Mouse (Mus musculus): ENCODE data around the gene Cadm4. TPM values are rescaled to one million over a fixed set of nuclear protein-coding genes. Genes with fewer than 3 reads are reported as not detected.

The Cadm4 gene
- polyA plus RNA-seq, 1 experiment from 2014 or later = 4.4 TPM

DNA sequence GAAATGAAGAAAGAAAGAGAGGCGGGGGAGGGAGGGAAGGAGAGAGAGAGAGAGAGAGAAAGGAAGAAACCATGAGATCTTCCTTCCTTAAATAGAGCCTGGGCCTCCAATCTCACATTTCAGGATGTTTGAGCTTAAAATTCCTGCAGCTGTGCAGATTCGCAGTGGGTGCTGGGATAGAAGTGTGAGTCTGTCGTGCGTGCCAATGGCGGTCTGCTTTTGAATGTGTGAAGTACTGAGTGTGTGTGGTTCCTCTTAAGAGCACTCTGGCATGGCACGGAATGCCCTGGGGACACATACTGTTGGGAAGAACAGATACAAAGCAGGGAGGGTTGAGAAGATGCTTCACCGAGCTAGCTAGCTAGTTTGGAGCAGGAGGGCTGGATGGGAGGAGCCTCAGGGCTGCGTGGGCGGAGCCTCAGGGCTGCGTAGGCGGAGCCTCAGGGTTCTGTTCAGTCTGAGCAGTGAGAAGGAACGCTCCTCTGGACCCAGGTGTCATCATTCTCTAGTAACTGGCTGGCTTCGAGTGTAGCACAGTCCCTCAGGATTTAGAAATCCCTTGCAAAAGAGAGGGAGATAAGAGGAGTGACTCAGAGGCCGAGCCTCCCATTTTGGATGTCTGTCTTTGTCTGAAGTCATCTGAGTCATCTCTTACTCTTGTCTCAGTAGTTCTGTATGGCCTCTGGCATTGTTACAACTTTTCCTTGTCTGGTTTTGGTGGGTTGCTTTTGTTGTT is 32.9 kb upstream of the Cadm4 start:
- H3K27me3 ChIP-seq (ENCODE audit: control insufficient read depth, insufficient read depth, low read length) = no peaks in the 10 kb centered on the region
- H3K9ac ChIP-seq (ENCODE audit: low read length) = no peak overlapping the region
- no peak overlapping the region for H3K4me3 ChIP-seq (replicated peaks; ENCODE audit: low read length)
- no peak overlapping the region for H3K27ac ChIP-seq (ENCODE audit: low read length)
- 51% methylated on average over 14 of the region's 14 CpGs for WGBS
- H3K9me3 ChIP-seq (replicated peaks; ENCODE audit: control insufficient read depth, low read length) = no peaks in the 10 kb centered on the region
- peak; percentile 9; the same call in 1 of the 2 replicates for ATAC-seq (ENCODE audit: insufficient read depth, low FRiP score)
- no peaks in the 10 kb centered on the region for H3K4me1 ChIP-seq (ENCODE audit: control insufficient read depth, insufficient read depth, low read length)
- no peak overlapping the region for H3K4me2 ChIP-seq (ENCODE audit: low read depth, low read length)
- no peaks in the 10 kb centered on the region for H3K36me3 ChIP-seq (ENCODE audit: control insufficient read depth, insufficient read depth, low read length)

DNA sequence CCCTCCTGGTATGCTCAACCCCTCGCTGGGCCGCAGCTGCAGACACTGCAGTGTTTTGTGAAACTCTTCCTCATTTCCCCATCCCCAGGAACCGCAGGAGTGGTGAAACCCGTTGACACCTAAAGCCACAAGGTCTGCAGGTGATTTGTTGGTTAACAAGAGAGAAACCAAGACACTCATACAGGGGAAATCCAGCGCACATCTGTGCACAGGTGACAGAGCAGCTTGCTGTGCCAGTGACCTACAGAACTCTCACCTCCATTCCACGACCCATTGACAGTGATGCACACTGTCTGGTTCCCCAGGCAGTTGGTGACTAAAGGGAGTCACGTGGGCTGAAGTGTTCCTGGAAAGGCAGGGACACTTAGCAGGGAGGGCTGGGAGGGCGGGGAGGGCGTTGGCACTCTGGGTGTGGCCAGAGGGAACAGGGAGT is 31.2 kb upstream of the Cadm4 start:
- Histone ChIP-seq H3K4me2 (ENCODE audit: low read depth, low read length) (no peak overlapping the region), H3K27ac (ENCODE audit: low read length) (no peak overlapping the region), H3K4me1 (ENCODE audit: control insufficient read depth, insufficient read depth, low read length) (no peaks in the 10 kb centered on the region), H3K27me3 (ENCODE audit: control insufficient read depth, insufficient read depth, low read length) (no peaks in the 10 kb centered on the region), H3K4me3 (replicated peaks; ENCODE audit: low read length) (no peak overlapping the region), H3K36me3 (ENCODE audit: control insufficient read depth, insufficient read depth, low read length) (no peaks in the 10 kb centered on the region), H3K9me3 (replicated peaks; ENCODE audit: control insufficient read depth, low read length) (no peaks in the 10 kb centered on the region), H3K9ac (ENCODE audit: low read length) (no peak overlapping the region)
- 50% methylated on average over 9 of the region's 9 CpGs for WGBS
- ATAC-seq (ENCODE audit: insufficient read depth, low FRiP score) = no peak

DNA sequence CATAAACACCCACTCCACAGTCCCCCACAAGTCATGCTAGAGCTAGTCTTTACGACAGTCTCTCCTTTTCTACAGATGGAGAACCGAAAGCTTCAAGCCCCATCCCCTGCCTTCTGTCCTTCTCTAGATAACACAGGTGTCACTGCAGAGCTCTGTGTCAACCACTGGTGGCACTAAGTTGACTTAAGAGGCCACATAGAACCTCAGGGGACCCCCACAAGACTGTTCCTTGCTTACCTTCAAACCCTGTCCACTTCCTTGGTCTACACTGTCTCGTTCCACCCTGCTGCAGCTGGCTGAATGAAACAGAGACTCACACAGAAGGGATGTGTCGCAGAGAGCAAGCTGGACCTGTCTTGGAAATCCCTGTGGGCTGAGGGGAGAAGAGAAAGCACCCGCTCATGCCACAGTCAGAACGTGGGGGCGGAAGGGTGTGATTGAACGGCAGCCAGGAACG is 29.9 kb upstream of the Cadm4 start, which contains the start of gene Irgc1:
Gene Irgc1, minus strand, starts transcription at position 443 of the 457 bp plus-strand sequence.
- Histone ChIP-seq H3K9me3 (replicated peaks; ENCODE audit: control insufficient read depth, low read length) (no peaks in the 10 kb centered on the region), H3K9ac (ENCODE audit: low read length) (no peak within 1 kb of the TSS)
- 63% methylated on average over 9 of the region's 9 CpGs for WGBS

DNA sequence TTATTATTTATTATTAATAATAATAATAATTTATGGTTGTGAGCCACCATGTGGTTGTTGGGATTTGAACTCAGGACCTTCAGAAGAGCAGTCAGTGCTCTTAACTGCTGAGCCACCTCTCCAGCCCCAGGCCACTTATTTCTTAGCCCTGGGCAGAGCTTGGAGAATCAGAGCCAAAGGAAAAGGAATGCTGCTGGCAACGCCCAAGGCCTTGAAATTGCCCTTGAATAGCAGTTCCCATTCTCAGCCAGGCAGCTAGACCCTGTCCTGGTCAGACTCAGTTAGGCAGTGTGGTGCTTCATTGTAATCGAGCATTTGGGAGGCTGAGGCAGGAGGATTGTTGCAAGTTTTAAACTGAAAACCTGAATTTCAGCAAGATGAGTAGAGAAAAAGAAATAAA is 27.6 kb upstream of the Cadm4 start:
- Histone ChIP-seq H3K27me3 (ENCODE audit: control insufficient read depth, insufficient read depth, low read length) (no peaks in the 10 kb centered on the region), H3K27ac (ENCODE audit: low read length) (no peak overlapping the region), H3K4me2 (ENCODE audit: low read depth, low read length) (no peak overlapping the region), H3K36me3 (ENCODE audit: control insufficient read depth, insufficient read depth, low read length) (no peaks in the 10 kb centered on the region), H3K9me3 (replicated peaks; ENCODE audit: control insufficient read depth, low read length) (no peaks in the 10 kb centered on the region), H3K4me3 (replicated peaks; ENCODE audit: low read length) (no peak overlapping the region), H3K4me1 (ENCODE audit: control insufficient read depth, insufficient read depth, low read length) (no peaks in the 10 kb centered on the region), H3K9ac (ENCODE audit: low read length) (no peak overlapping the region)
- 65% methylated on average over 2 of the region's 2 CpGs for WGBS
- ATAC-seq (ENCODE audit: insufficient read depth, low FRiP score) = no peak

More for the DNA sequence above, 29.9 kb upstream of the Cadm4 start, which contains the start of gene Irgc1:
- H3K4me2 ChIP-seq (ENCODE audit: low read depth, low read length) = no peak within 1 kb of the TSS
- no peak within 1 kb of the TSS for H3K4me3 ChIP-seq (replicated peaks; ENCODE audit: low read length)
- H3K27ac ChIP-seq (ENCODE audit: low read length) = no peak within 1 kb of the TSS
- H3K27me3 ChIP-seq (ENCODE audit: control insufficient read depth, insufficient read depth, low read length) = no peaks in the 10 kb centered on the region
- no peaks in the 10 kb centered on the region for H3K36me3 ChIP-seq (ENCODE audit: control insufficient read depth, insufficient read depth, low read length)
- no peak for ATAC-seq (ENCODE audit: insufficient read depth, low FRiP score)
- no peaks in the 10 kb centered on the region for H3K4me1 ChIP-seq (ENCODE audit: control insufficient read depth, insufficient read depth, low read length)

DNA sequence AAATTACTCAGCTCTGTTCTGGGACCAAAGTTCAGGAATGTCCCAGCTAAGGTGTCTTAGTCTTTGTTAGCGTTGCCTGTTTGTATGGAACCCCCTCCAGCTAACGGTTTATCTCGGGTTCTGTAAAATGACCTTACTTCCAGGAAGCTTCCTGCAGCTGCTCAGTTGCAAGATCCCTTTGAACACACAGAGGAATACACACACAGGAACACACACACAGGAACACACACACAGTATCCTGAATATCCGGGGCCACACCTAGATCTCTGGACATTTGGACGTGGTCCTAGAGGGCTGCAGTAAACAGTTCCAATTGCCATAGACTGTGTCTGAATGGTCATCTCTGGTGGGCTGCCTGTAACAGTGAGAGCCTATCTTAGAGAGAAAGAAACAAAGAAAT is 26.1 kb upstream of the Cadm4 start:
- ATAC-seq (ENCODE audit: insufficient read depth, low FRiP score) = no peak
- Histone ChIP-seq H3K4me2 (ENCODE audit: low read depth, low read length) (no peak overlapping the region), H3K4me1 (ENCODE audit: control insufficient read depth, insufficient read depth, low read length) (0 out of 2 replicates have a peak, but pooled peaks cover 3% of the 10 kb centered on the region), H3K27ac (ENCODE audit: low read length) (no peak overlapping the region), H3K9ac (ENCODE audit: low read length) (no peak overlapping the region), H3K9me3 (replicated peaks; ENCODE audit: control insufficient read depth, low read length) (no peaks in the 10 kb centered on the region), H3K36me3 (ENCODE audit: control insufficient read depth, insufficient read depth, low read length) (no peaks in the 10 kb centered on the region), H3K27me3 (ENCODE audit: control insufficient read depth, insufficient read depth, low read length) (no peaks in the 10 kb centered on the region), H3K4me3 (replicated peaks; ENCODE audit: low read length) (no peak overlapping the region)
- WGBS = 64% methylated on average over 5 of the region's 5 CpGs

DNA sequence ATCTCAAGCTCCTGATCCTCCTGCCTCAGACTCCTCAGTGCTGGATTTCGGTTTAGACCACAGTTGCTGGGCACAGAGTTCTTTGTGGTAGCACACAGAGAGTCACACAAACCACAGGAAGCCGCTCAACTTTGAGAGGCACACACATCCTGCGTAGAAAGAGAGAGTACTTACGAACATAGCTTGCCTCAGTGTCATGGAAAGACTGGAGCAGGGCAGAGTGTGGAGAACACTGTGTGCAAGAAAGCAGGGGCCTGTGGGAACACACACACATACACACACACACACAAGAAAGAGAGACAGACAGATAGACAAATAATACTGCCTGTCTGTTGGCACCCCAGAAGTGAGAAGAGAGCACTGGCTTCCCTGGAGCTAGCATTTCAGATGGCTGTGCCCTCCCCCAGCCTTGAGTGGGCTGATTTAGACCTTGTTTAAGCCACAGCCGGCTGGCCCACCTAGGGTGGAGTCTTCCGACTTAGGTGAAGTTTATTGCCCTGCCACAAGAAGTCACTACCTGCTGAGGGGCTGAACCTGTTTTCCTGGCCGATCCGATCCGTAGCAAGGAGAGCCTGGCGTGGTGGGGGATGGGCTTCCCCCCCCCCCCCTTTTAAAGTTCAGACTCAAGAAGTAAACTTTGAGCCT is 24.0 kb upstream of the Cadm4 start:
- Histone ChIP-seq H3K27me3 (ENCODE audit: control insufficient read depth, insufficient read depth, low read length) (no peaks in the 10 kb centered on the region), H3K4me1 (ENCODE audit: control insufficient read depth, insufficient read depth, low read length) (peaks cover 8% of the 10 kb centered on the region; the same call in 1 of the 2 replicates), H3K4me3 (replicated peaks; ENCODE audit: low read length) (no peak overlapping the region), H3K9ac (ENCODE audit: low read length) (no peak overlapping the region), H3K4me2 (ENCODE audit: low read depth, low read length) (no peak overlapping the region), H3K36me3 (ENCODE audit: control insufficient read depth, insufficient read depth, low read length) (no peaks in the 10 kb centered on the region), H3K27ac (ENCODE audit: low read length) (0 out of 2 replicates have a peak overlapping the region, but pooled peaks have one; percentile 6), H3K9me3 (replicated peaks; ENCODE audit: control insufficient read depth, low read length) (no peaks in the 10 kb centered on the region)
- 56% methylated on average over 10 of the region's 10 CpGs for WGBS
- ATAC-seq (ENCODE audit: insufficient read depth, low FRiP score) = no peak

DNA sequence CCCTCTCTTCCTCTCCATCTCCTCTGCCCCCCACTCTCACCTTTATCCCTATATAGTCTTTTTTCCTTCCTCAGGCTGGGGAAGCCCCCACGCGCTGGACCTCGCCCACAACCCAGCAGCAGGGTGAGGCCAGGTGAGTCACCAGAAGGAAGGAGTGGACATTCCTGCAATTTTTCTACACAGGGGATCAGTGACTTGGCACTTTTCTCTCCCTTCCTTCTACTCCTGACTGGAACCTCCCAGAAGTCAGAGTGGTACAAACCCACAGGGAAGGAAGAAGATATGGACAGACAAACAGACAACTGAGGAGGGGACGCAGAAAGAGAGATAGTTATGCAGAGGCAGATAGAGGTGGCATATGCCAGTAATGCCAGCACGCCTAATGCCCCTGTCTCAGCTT is 22.4 kb upstream of the Cadm4 start:
- Histone ChIP-seq H3K4me2 (ENCODE audit: low read depth, low read length) (no peak overlapping the region), H3K9me3 (replicated peaks; ENCODE audit: control insufficient read depth, low read length) (no peaks in the 10 kb centered on the region), H3K36me3 (ENCODE audit: control insufficient read depth, insufficient read depth, low read length) (no peaks in the 10 kb centered on the region), H3K4me1 (ENCODE audit: control insufficient read depth, insufficient read depth, low read length) (peaks cover 8% of the 10 kb centered on the region; the same call in 1 of the 2 replicates), H3K27ac (ENCODE audit: low read length) (peak overlapping the region; percentile 80), H3K4me3 (replicated peaks; ENCODE audit: low read length) (no peak overlapping the region), H3K27me3 (ENCODE audit: control insufficient read depth, insufficient read depth, low read length) (no peaks in the 10 kb centered on the region), H3K9ac (ENCODE audit: low read length) (no peak overlapping the region)
- ATAC-seq (ENCODE audit: insufficient read depth, low FRiP score) = peak; percentile 44; the same call in 1 of the 2 replicates
- WGBS = 60% methylated on average over 5 of the region's 5 CpGs

DNA sequence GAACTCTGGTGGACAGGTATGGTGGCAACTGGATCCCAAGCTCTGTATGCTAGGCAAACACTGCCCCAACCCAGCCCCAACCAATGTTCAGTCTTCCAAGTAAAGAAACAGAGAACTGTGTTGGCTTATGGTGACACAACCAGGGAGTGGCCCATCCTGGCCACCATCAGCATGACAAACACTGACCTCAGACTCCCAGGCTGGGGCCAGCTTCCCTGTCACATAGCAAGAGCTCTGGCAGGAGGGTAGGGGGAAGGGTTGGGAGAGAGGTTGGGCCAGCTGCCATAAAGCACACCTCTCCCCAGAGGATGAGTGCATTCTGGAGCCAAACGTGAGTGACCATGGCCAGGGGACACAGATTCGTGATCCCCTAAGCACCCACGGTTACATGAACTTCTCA is 22.0 kb upstream of the Cadm4 start:
- no peak overlapping the region for H3K4me2 ChIP-seq (ENCODE audit: low read depth, low read length)
- ATAC-seq (ENCODE audit: insufficient read depth, low FRiP score) = peak; percentile 79

More for the DNA sequence above, 22.0 kb upstream of the Cadm4 start:
- H3K9ac ChIP-seq (ENCODE audit: low read length) = no peak overlapping the region
- H3K4me3 ChIP-seq (replicated peaks; ENCODE audit: low read length) = no peak overlapping the region
- peak overlapping the region; percentile 80 for H3K27ac ChIP-seq (ENCODE audit: low read length)
- peaks cover 8% of the 10 kb centered on the region; the same call in 1 of the 2 replicates for H3K4me1 ChIP-seq (ENCODE audit: control insufficient read depth, insufficient read depth, low read length)
- no peaks in the 10 kb centered on the region for H3K36me3 ChIP-seq (ENCODE audit: control insufficient read depth, insufficient read depth, low read length)
- no peaks in the 10 kb centered on the region for H3K9me3 ChIP-seq (replicated peaks; ENCODE audit: control insufficient read depth, low read length)
- no peaks in the 10 kb centered on the region for H3K27me3 ChIP-seq (ENCODE audit: control insufficient read depth, insufficient read depth, low read length)
- 44% methylated on average over 3 of the region's 3 CpGs for WGBS
